Mouse (Mus musculus) lung, postnatal 0 days (tissue): ENCODE measurements around the gene Cops9.

Experiments used
- CTCF ChIP-seq: IDR thresholded peaks from 2 replicates; pipeline ENCODE4 v1.5.1; 2016; ENCODE audit warnings: antibody characterized with exemption, mild to moderate bottlenecking
- EP300 ChIP-seq: IDR thresholded peaks from 2 replicates; pipeline ENCODE4 v1.6.1; 2016; ENCODE audit warnings: antibody characterized with exemption, mild to moderate bottlenecking, control low read depth

DNA sequence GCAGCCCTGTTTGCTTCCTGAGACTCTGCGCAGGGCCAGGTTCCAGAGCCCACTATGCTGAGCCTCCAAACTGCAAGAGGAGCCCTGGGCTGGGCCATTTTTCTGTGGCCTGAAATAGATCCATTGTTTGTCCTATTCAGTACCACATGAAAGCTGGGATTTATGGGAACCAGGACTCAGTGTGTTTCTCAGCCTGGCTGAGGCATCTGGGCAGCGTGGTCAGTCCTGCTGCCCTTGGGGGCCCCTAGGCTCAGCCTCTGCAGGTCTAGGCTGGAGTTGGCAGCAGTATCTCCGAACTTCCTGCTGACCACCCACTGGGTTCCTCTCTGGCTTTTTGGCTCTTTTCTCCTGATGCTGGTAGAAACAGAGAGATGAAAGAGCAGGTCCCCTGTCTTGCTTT is 9.7 kb upstream of the Cops9 start:
- TF ChIP-seq CTCF, result no peak
- TF ChIP-seq EP300, result no peak
